Mouse (Mus musculus) neural tube, embryonic 12.5 days (tissue): ENCODE data around the gene Bcl10. TPM values are rescaled to one million over a fixed set of nuclear protein-coding genes. Genes with fewer than 3 reads are reported as not detected.
A peak's percentile ranks its signal among the peaks of the same experiment; 100 is the strongest.
"Not testable (repeated sequence)": the region's sequence is repeated elsewhere in the genome, so short reads cannot be mapped to it uniquely, and the experiment has no call there.

Experiments
- ATAC-seq: fragments of 200-750 bp; cut with Nextera tagmentation; 2 replicates; pipeline ENCODE4 v1.8.0; 2017; ENCODE audit warnings: low read depth, mild to moderate bottlenecking, moderate TSS enrichment, moderate library complexity; ENCODE audit not compliant: low FRiP score
- H3K27ac ChIP-seq: fragments of 300-500 bp; sonication (generic); 2 replicates; pipeline ENCODE4 v1.5.1; 2016
- H3K27me3 ChIP-seq: fragments of 300-500 bp; sonication (generic); replicated peaks from 2 replicates; pipeline ENCODE4 v1.6.1; 2016; ENCODE audit warnings: mild to moderate bottlenecking
- H3K36me3 ChIP-seq: fragments of 300-500 bp; sonication (generic); 2 replicates; pipeline ENCODE4 v1.6.1; 2016; ENCODE audit warnings: mild to moderate bottlenecking
- H3K4me1 ChIP-seq: fragments of 300-500 bp; sonication (generic); 2 replicates; pipeline ENCODE4 v1.6.1; 2016
- H3K4me2 ChIP-seq: fragments of 300-500 bp; sonication (generic); replicated peaks from 2 replicates; pipeline ENCODE4 v1.6.1; 2016; ENCODE audit warnings: mild to moderate bottlenecking
- H3K4me3 ChIP-seq: fragments of 300-500 bp; sonication (generic); 2 replicates; pipeline ENCODE4 v1.5.1; 2016
- H3K9ac ChIP-seq: fragments of 300-500 bp; sonication (generic); 2 replicates; pipeline ENCODE4 v1.6.1; 2016; ENCODE audit warnings: mild to moderate bottlenecking
- H3K9me3 ChIP-seq: fragments of 300-500 bp; sonication (generic); 2 replicates; pipeline ENCODE4 v1.6.1; 2016; ENCODE audit warnings: mild to moderate bottlenecking
- WGBS: fragments of 180-500 bp; shearing (Covaris S2); methylation state at CpG from one replicate; pipeline ENCODE4 v1.1.7; 2016; 5-methylcytosine and 5-hydroxymethylcytosine counted together
- polyA plus RNA-seq: library from polyadenylated mRNA; unstranded; fragments of >200 nt; fragmentation: Nextera tagmentation; extraction: Ambion mirVana; gene quantifications from 2 replicates; pipeline ENCODE4 v1.2.1, GENCODE M21; 2016

The Bcl10 gene
- polyA plus RNA-seq, 1 experiment from 2014 or later = 52.1 TPM

GRCm38 (mm10) chr3:145890346-145891132, 32.1 kb upstream of the Bcl10 start:
- H3K4me2 ChIP-seq = no peak overlapping the region

GRCm38 (mm10) chr3:145892451-145892850, 30.2 kb upstream of the Bcl10 start:
- no peaks in the 10 kb centered on the region for H3K36me3 ChIP-seq
- no peak overlapping the region for H3K9ac ChIP-seq
- no peaks in the 10 kb centered on the region for H3K27me3 ChIP-seq
- whole genome bisulfite sequencing = 82% methylated on average over 3 of the region's 3 CpGs
- H3K27ac ChIP-seq = no peak overlapping the region
- no peak overlapping the region for H3K4me2 ChIP-seq
- H3K4me3 ChIP-seq = no peak overlapping the region
- no peaks in the 10 kb centered on the region for H3K9me3 ChIP-seq
- no peak for ATAC-seq
- H3K4me1 ChIP-seq = peaks cover 15% of the 10 kb centered on the region

More at GRCm38 (mm10) chr3:145890346-145891132, 32.1 kb upstream of the Bcl10 start:
- Histone ChIP-seq H3K9me3 (no peaks in the 10 kb centered on the region), H3K27ac (peak overlapping the region; percentile 3; the same call in 1 of the 2 replicates), H3K36me3 (no peaks in the 10 kb centered on the region), H3K9ac (no peak overlapping the region), H3K4me3 (no peak overlapping the region), H3K4me1 (peaks cover 15% of the 10 kb centered on the region), H3K27me3 (no peaks in the 10 kb centered on the region)
- ATAC-seq = peak; percentile 94
- WGBS = 44% methylated on average over 18 of the region's 18 CpGs

GRCm38 (mm10) chr3:145894131-145894530, 28.5 kb upstream of the Bcl10 start:
- WGBS = 47% methylated on average over 12 of the region's 12 CpGs
- Histone ChIP-seq H3K9ac (no peak overlapping the region), H3K27ac (no peak overlapping the region), H3K4me1 (peaks cover 15% of the 10 kb centered on the region), H3K9me3 (no peaks in the 10 kb centered on the region), H3K4me3 (no peak overlapping the region), H3K27me3 (no peaks in the 10 kb centered on the region), H3K36me3 (no peaks in the 10 kb centered on the region), H3K4me2 (no peak overlapping the region)
- no peak for ATAC-seq

GRCm38 (mm10) chr3:145897749-145898148, 24.9 kb upstream of the Bcl10 start:
- no peak overlapping the region for H3K4me3 ChIP-seq
- H3K27ac ChIP-seq = no peak overlapping the region
- no peak overlapping the region for H3K4me2 ChIP-seq
- no peaks in the 10 kb centered on the region for H3K9me3 ChIP-seq
- H3K27me3 ChIP-seq = no peaks in the 10 kb centered on the region
- 87% methylated on average over 11 of the region's 11 CpGs for WGBS
- H3K4me1 ChIP-seq = no peaks in the 10 kb centered on the region
- H3K36me3 ChIP-seq = no peaks in the 10 kb centered on the region
- H3K9ac ChIP-seq = no peak overlapping the region
- ATAC-seq = no peak

GRCm38 (mm10) chr3:145899832-145900231, 22.8 kb upstream of the Bcl10 start:
- no peak for ATAC-seq
- Histone ChIP-seq H3K9ac (no peak overlapping the region), H3K36me3 (no peaks in the 10 kb centered on the region), H3K27ac (no peak overlapping the region), H3K4me2 (no peak overlapping the region), H3K9me3 (no peaks in the 10 kb centered on the region), H3K4me3 (no peak overlapping the region), H3K27me3 (no peaks in the 10 kb centered on the region), H3K4me1 (no peaks in the 10 kb centered on the region)
- whole genome bisulfite sequencing = 89% methylated on average over 8 of the region's 8 CpGs

DNA sequence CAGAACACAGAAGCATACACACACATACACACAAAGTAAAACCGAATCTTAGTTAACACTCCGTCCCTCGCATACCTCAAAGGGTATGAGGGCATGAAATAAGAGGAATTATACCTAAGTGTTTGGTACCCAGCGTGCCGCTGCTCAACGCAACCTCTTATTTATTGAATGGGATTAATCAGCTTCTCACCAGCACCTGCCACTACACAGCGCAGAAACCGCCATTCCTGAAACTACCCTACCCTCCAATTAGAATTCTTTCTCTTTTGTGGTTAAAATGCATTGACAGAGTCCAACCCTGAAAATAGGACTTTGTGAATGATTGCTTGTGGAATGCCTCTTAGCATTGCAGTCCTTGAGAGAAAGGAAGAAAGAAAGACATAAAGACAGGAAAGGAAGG, 19.1 kb upstream of the Bcl10 start:
- no peak for ATAC-seq
- H3K9ac ChIP-seq = no peak overlapping the region
- no peaks in the 10 kb centered on the region for H3K9me3 ChIP-seq
- 93% methylated on average over 8 of the region's 8 CpGs for WGBS
- no peaks in the 10 kb centered on the region for H3K4me1 ChIP-seq
- H3K27me3 ChIP-seq = no peaks in the 10 kb centered on the region
- H3K4me3 ChIP-seq = no peak overlapping the region
- H3K27ac ChIP-seq = no peak overlapping the region
- H3K36me3 ChIP-seq = no peaks in the 10 kb centered on the region
- H3K4me2 ChIP-seq = no peak overlapping the region

DNA sequence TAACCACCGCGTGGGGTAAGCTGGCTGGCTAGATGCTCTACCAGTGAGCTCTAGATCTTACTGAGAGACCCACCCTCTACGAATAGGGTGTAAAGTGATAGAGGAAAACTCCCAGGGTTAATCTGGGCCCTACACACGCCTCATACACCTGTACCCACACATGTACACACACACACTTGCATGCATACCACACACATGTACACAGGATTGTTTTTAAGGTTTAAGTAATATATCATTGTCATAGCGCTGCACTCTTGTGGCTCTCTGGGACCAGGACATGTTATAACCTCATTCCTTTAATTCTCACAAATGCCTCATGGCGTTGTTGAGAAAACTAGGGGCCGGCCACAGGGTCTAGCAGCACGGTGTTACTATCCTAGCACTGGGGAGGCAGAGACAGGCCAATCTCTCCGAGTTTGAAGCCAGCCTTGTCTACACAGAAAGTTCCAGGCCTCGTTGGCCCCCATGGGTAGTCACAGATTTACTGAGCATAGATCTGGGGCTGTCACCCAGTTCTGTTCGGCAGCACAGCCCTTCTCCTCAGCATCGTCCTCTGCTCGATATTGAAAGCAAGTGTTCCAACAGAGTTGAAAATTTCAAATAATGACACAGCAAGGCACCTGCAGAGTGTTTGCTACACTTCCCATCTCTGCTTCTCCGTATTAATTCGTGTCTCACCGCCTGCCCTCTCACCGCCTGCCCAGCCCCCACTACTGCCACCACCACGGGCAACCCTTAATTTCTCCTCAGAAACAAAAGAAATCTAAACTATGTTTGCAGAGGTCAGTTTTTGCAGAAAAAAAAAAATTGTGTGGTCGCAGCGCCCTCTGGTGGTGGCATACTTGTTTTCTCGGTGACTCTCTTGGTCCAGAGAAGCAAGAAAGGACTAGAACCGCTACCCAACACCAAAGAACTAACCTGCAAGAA, 17.5 kb upstream of the Bcl10 start:
- WGBS = 54% methylated on average over 22 of the region's 22 CpGs
- Histone ChIP-seq H3K4me1 (no peaks in the 10 kb centered on the region), H3K4me2 (peak overlapping the region; percentile 34; the same call in 1 of the 2 replicates), H3K9ac (no peak overlapping the region), H3K4me3 (no peak overlapping the region), H3K36me3 (no peaks in the 10 kb centered on the region), H3K27ac (no peak overlapping the region), H3K27me3 (no peaks in the 10 kb centered on the region), H3K9me3 (no peaks in the 10 kb centered on the region)
- ATAC-seq = peak; percentile 57; the same call in 1 of the 2 replicates

- no peak overlapping the region for H3K27ac ChIP-seq
- H3K9me3 ChIP-seq = no peaks in the 10 kb centered on the region
- H3K9ac ChIP-seq = no peak overlapping the region
- no peak overlapping the region for H3K4me3 ChIP-seq
- ATAC-seq = no peak
- H3K4me2 ChIP-seq = no peak overlapping the region
- H3K36me3 ChIP-seq = no peaks in the 10 kb centered on the region
- WGBS = 90% methylated on average over 9 of the region's 9 CpGs
- no peaks in the 10 kb centered on the region for H3K27me3 ChIP-seq
- no peaks in the 10 kb centered on the region for H3K4me1 ChIP-seq
Measured at GRCm38 (mm10) chr3:145906582-145906981, 16.0 kb upstream of the Bcl10 start.

DNA sequence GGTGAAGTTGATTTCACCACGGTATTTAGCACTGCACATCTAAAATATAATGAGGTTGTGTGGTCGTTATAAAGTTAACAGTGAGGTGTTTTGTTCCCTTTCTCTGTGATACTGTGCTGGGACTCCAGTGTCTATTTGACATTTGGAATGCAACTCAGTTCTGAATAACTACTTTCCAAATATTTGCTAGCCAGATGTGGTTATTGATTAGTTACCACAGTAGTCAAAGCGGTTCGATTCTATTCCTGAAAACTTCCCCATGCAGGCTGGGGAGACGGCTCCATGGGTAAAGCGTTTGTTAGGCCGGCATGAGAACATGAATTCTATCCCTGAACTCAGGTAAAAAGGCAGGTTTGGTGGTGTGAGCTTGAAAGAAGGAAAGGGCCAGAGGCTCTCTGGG, 10.1 kb upstream of the Bcl10 start:
- no peak overlapping the region for H3K4me2 ChIP-seq
- WGBS = 92% methylated on average over 7 of the region's 7 CpGs
- ATAC-seq = no peak
- H3K27ac ChIP-seq = no peak overlapping the region
- H3K4me1 ChIP-seq = no peaks in the 10 kb centered on the region
- no peak overlapping the region for H3K4me3 ChIP-seq
- H3K36me3 ChIP-seq = no peaks in the 10 kb centered on the region
- no peaks in the 10 kb centered on the region for H3K27me3 ChIP-seq
- H3K9ac ChIP-seq = no peak overlapping the region
- no peaks in the 10 kb centered on the region for H3K9me3 ChIP-seq

DNA sequence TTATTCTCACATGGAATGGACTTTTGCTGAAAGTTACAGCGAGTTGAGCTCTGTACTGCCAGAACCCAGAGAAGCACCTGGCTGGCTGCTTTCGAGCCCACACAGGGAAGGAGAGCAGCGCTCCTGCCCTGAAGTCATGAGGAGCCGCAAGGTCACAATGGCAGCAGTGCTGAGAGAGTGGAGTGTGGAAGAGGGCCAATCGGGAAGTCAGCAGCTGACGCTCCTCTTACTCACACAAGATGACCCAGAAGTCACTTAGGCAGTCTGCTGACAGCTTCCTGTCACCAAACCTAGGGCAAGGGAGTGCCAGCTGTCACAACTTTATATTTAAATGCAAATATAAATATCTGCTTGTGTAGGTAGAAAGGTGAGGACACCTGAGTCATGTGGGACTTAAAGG, 9.3 kb upstream of the Bcl10 start:
- Histone ChIP-seq H3K4me3 (no peak overlapping the region), H3K9ac (no peak overlapping the region), H3K27ac (no peak overlapping the region), H3K4me2 (no peak overlapping the region), H3K27me3 (no peaks in the 10 kb centered on the region), H3K36me3 (no peaks in the 10 kb centered on the region), H3K9me3 (no peaks in the 10 kb centered on the region), H3K4me1 (no peaks in the 10 kb centered on the region)
- WGBS = 79% methylated on average over 6 of the region's 6 CpGs
- ATAC-seq = no peak

DNA sequence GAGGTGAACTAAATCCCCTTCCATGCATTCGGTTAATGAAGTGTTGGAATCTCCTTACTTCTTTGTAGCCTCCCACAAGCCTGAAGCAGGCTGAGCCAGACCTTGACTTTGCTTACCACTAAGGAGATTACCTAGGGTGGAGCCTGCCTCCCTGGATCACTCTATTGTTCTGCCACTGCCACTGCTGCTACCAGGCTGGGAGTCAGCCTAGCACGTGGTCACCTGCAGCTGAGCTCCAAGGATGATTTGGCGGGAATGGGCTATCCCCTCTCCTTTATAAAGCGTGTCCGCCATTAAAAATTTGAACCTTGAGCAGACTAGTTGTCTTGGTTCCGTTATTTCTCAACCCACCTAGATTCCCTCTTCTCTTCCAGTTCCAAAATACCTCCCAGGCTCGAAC, 8.7 kb upstream of the Bcl10 start:
- H3K27ac ChIP-seq, H3K4me1 ChIP-seq, H3K9ac ChIP-seq, H3K4me3 ChIP-seq, H3K9me3 ChIP-seq, H3K27me3 ChIP-seq, ATAC-seq, H3K4me2 ChIP-seq, H3K36me3 ChIP-seq: not testable (repeated sequence)
- 78% methylated on average over 7 of the region's 7 CpGs for WGBS

GRCm38 (mm10) chr3:145916374-145916773, 6.2 kb upstream of the Bcl10 start:
- Histone ChIP-seq H3K9me3 (no peaks in the 10 kb centered on the region), H3K4me2 (no peak overlapping the region), H3K4me3 (no peak overlapping the region), H3K4me1 (no peaks in the 10 kb centered on the region), H3K9ac (no peak overlapping the region), H3K27me3 (no peaks in the 10 kb centered on the region), H3K27ac (no peak overlapping the region), H3K36me3 (no peaks in the 10 kb centered on the region)
- WGBS = 92% methylated on average over 5 of the region's 5 CpGs
- ATAC-seq = no peak
